Mouse (Mus musculus) intestine, embryonic 14.5 days (tissue): ENCODE data around the gene Kdf1. TPM values are rescaled to one million over a fixed set of nuclear protein-coding genes. Genes with fewer than 3 reads are reported as not detected.

ENCODE experiments used
- ATAC-seq: fragments of 200-750 bp; cut with Nextera tagmentation; replicated peaks from 2 replicates; pipeline ENCODE4 v1.8.0; 2017; ENCODE audit warnings: low read depth, moderate number of reproducible peaks, moderate TSS enrichment, moderate library complexity; ENCODE audit not compliant: low FRiP score, low TSS enrichment
- DNase-seq: peaks from one replicate; pipeline ENCODE4 v3.0.0-alpha.2; 2018; ENCODE audit warnings: low spot score
- H3K27ac ChIP-seq: fragments of 300-500 bp; sonication (generic); 2 replicates; pipeline ENCODE4 v1.5.1; 2014; ENCODE audit warnings: low read depth, mild to moderate bottlenecking, control low read depth
- H3K27me3 ChIP-seq: fragments of 300-500 bp; sonication (generic); replicated peaks from 2 replicates; pipeline ENCODE4 v1.6.1; 2014; ENCODE audit warnings: low read length, control low read depth; ENCODE audit not compliant: control insufficient read depth, insufficient read depth
- H3K36me3 ChIP-seq: fragments of 300-500 bp; sonication (generic); 2 replicates; pipeline ENCODE4 v1.6.1; 2014; ENCODE audit warnings: low read length, control low read depth; ENCODE audit not compliant: control insufficient read depth, insufficient read depth
- H3K4me1 ChIP-seq: fragments of 300-500 bp; sonication (generic); replicated peaks from 2 replicates; pipeline ENCODE4 v1.6.1; 2014; ENCODE audit warnings: low read length, control low read depth, mixed read lengths; ENCODE audit not compliant: control insufficient read depth, insufficient read depth
- H3K4me2 ChIP-seq: fragments of 300-500 bp; sonication (generic); 2 replicates; pipeline ENCODE4 v1.6.1; 2014; ENCODE audit warnings: low read length
- H3K4me3 ChIP-seq: fragments of 300-500 bp; sonication (generic); 2 replicates; pipeline ENCODE4 v1.5.1; 2014; ENCODE audit warnings: low read depth, low read length, control low read depth, mixed read lengths
- H3K9ac ChIP-seq: fragments of 300-500 bp; sonication (generic); 2 replicates; pipeline ENCODE4 v1.6.1; 2014; ENCODE audit warnings: mild to moderate bottlenecking, low read length
- H3K9me3 ChIP-seq: fragments of 300-500 bp; sonication (generic); 2 replicates; pipeline ENCODE4 v1.6.1; 2016; ENCODE audit warnings: low read length, control low read depth; ENCODE audit not compliant: control insufficient read depth
- WGBS: fragments of 180-500 bp; shearing (Covaris S2); extraction: QIAGEN DNeasy Blood & Tissue Kit; methylation state at CpG from one replicate; pipeline ENCODE4 v1.1.7; 2014; 5-methylcytosine and 5-hydroxymethylcytosine counted together
- polyA plus RNA-seq: library from polyadenylated mRNA; unstranded; fragments of >200 nt; fragmentation: Nextera tagmentation; extraction: Ambion mirVana; gene quantifications from 2 replicates; pipeline ENCODE4 v1.2.1, GENCODE M21; 2014

Kdf1 gene
- polyA plus RNA-seq, 1 experiment from 2014 or later: 34.5 TPM

GRCm38 (mm10) chr4:133527788-133528187 lies 9.0 kb downstream of the Kdf1 start:
- Histone ChIP-seq H3K36me3 (peaks cover 40% of the 10 kb centered on the region), H3K9ac (no peak overlapping the region), H3K27me3 (no peaks in the 10 kb centered on the region), H3K9me3 (0 out of 2 replicates have a peak, but pooled peaks cover 2% of the 10 kb centered on the region), H3K27ac (no peak overlapping the region), H3K4me2 (no peak overlapping the region), H3K4me3 (no peak overlapping the region), H3K4me1 (no peaks in the 10 kb centered on the region)
- ATAC-seq: no peak; the same call in 1 of the 2 replicates
- no peak for DNase-seq
- 67% methylated on average over 16 of the region's 16 CpGs for WGBS

- no peak overlapping the region for H3K4me3 ChIP-seq
- H3K27me3 ChIP-seq: no peaks in the 10 kb centered on the region
- 89% methylated on average over 3 of the region's 3 CpGs for WGBS
- H3K36me3 ChIP-seq: peaks cover 89% of the 10 kb centered on the region
- H3K4me2 ChIP-seq: no peak overlapping the region
- no peaks in the 10 kb centered on the region for H3K9me3 ChIP-seq
- no peak overlapping the region for H3K27ac ChIP-seq
- ATAC-seq (no peak), DNase-seq (no peak)
- no peak overlapping the region for H3K9ac ChIP-seq
- H3K4me1 ChIP-seq: no peaks in the 10 kb centered on the region
These were observed 14.0 kb downstream of the Kdf1 start for GRCm38 (mm10) chr4:133532777-133533176.

- Histone ChIP-seq H3K4me3 (no peak overlapping the region), H3K4me2 (no peak overlapping the region), H3K4me1 (no peaks in the 10 kb centered on the region), H3K27ac (no peak overlapping the region), H3K36me3 (peaks cover 96% of the 10 kb centered on the region), H3K27me3 (no peaks in the 10 kb centered on the region), H3K9ac (no peak overlapping the region), H3K9me3 (no peaks in the 10 kb centered on the region)
- no peak for DNase-seq
- 80% methylated on average over 3 of the region's 3 CpGs for WGBS
- no peak for ATAC-seq
These were observed 17.3 kb downstream of the Kdf1 start for GRCm38 (mm10) chr4:133536081-133536480.

- no peak overlapping the region for H3K27ac ChIP-seq
- no peaks in the 10 kb centered on the region for H3K4me1 ChIP-seq
- H3K27me3 ChIP-seq: no peaks in the 10 kb centered on the region
- H3K4me2 ChIP-seq: no peak overlapping the region
- no peak overlapping the region for H3K4me3 ChIP-seq
- no peak overlapping the region for H3K9ac ChIP-seq
- DNase-seq (no peak), ATAC-seq (no peak)
- H3K9me3 ChIP-seq: no peaks in the 10 kb centered on the region
- peaks cover 90% of the 10 kb centered on the region for H3K36me3 ChIP-seq
- 91% methylated on average over 5 of the region's 5 CpGs for WGBS
These were observed 17.9 kb downstream of the Kdf1 start for GRCm38 (mm10) chr4:133536652-133537051.

GRCm38 (mm10) chr4:133545272-133546231 lies 26.8 kb downstream of the Kdf1 start, which contains the start of gene Nudc:
Nudc (minus strand) TSS chr4:133545996.
- H3K9me3 ChIP-seq: no peaks in the 10 kb centered on the region
- peak within 1 kb of the TSS; percentile 67 for H3K27ac ChIP-seq
- no peaks in the 10 kb centered on the region for H3K27me3 ChIP-seq
- WGBS: under 1% methylated on average over 66 of the region's 77 CpGs
- DNase-seq (peak; percentile 94), ATAC-seq (peak; percentile 97)
- H3K4me1 ChIP-seq: peaks cover 15% of the 10 kb centered on the region
- peak within 1 kb of the TSS; percentile 94 for H3K4me2 ChIP-seq
- peak within 1 kb of the TSS; percentile 89 for H3K9ac ChIP-seq
- peaks cover 21% of the 10 kb centered on the region for H3K36me3 ChIP-seq
- H3K4me3 ChIP-seq: peak within 1 kb of the TSS; percentile 99

GRCm38 (mm10) chr4:133552029-133552428 lies 33.3 kb downstream of the Kdf1 start:
- H3K9ac ChIP-seq: no peak overlapping the region
- no peaks in the 10 kb centered on the region for H3K36me3 ChIP-seq
- H3K4me3 ChIP-seq: no peak overlapping the region
- no peak overlapping the region for H3K4me2 ChIP-seq
- WGBS: 89% methylated on average over 1 of the region's 1 CpGs
- no peak for ATAC-seq
- no peaks in the 10 kb centered on the region for H3K9me3 ChIP-seq
- H3K27me3 ChIP-seq: no peaks in the 10 kb centered on the region
- H3K27ac ChIP-seq: no peak overlapping the region
- no peak for DNase-seq
- no peaks in the 10 kb centered on the region for H3K4me1 ChIP-seq

- Histone ChIP-seq H3K27ac (peak within 1 kb of the TSS; percentile 22; the same call in 1 of the 2 replicates), H3K4me3 (no peak within 1 kb of the TSS), H3K4me2 (peak within 1 kb of the TSS; percentile 1; the same call in 1 of the 2 replicates), H3K36me3 (no peaks in the 10 kb centered on the region), H3K4me1 (no peaks in the 10 kb centered on the region), H3K27me3 (no peaks in the 10 kb centered on the region), H3K9me3 (no peaks in the 10 kb centered on the region), H3K9ac (no peak within 1 kb of the TSS)
- DNase-seq (no peak), ATAC-seq (no peak; the same call in 1 of the 2 replicates)
- WGBS: 53% methylated on average over 10 of the region's 10 CpGs
These were observed 34.1 kb downstream of the Kdf1 start, which contains the start of gene Nr0b2 for GRCm38 (mm10) chr4:133552768-133553447. Nr0b2 (plus strand) TSS chr4:133553376.

- H3K9ac ChIP-seq: no peak overlapping the region
- ATAC-seq: no peak
These were observed 34.9 kb downstream of the Kdf1 start for GRCm38 (mm10) chr4:133553448-133554330.

More at GRCm38 (mm10) chr4:133553448-133554330, 34.9 kb downstream of the Kdf1 start:
- no peaks in the 10 kb centered on the region for H3K9me3 ChIP-seq
- no peaks in the 10 kb centered on the region for H3K36me3 ChIP-seq
- no peaks in the 10 kb centered on the region for H3K27me3 ChIP-seq
- WGBS: 74% methylated on average over 19 of the region's 19 CpGs
- H3K4me1 ChIP-seq: no peaks in the 10 kb centered on the region
- peak overlapping the region; percentile 1; the same call in 1 of the 2 replicates for H3K4me2 ChIP-seq
- no peak for DNase-seq
- no peak overlapping the region for H3K27ac ChIP-seq
- no peak overlapping the region for H3K4me3 ChIP-seq
